Mouse (Mus musculus) frontal cortex, postnatal 10 days (tissue): ENCODE data around the gene Rabgap1l.
A peak's percentile ranks its signal among the peaks of the same experiment; 100 is the strongest.

Experiments used
- DNase-seq, 2 experiments: peaks; one replicate each; pipeline ENCODE4 v3.0.0; 2022; ENCODE audit warnings: low spot score in 2 of 2, mixed read lengths in 1 of 2

Rabgap1l gene

DNA sequence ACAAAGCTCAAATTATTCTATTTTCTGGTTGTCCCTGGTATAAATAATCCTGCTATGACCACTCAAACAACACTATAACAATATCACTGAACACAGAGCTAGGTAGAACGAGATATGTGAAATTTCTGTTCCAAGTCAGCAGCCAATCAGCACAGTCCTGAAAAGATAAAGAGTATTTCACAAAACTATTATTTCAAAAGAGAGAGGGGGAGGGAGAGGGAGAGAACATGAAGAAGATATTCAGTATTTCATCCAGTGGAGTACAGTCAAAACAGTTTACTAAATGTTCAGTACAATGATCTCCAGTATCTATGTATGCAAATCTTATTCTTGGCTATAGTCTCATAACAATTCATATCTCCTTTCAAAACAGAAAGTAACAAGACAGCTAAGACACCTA, 5.1 kb downstream of the Rabgap1l start:
- no peak for DNase-seq

DNA sequence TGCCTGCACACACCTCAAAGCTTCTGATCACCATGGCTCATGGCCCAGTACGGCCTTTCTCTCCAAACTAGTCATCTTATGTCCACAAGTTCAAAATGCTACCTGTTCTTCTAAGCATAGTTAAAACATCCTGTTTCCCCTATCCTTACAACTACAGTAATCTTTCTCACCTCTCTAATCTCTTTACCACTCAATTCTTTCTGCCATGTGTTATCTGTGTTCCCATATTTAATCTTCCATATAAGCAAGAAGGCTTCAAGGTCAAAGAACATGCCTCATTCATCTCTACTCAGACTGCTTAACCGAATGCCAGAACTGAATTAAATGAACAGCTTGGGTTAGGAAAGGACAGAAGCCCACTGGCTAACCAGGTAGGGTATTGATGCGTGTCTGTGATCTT, 5.8 kb downstream of the Rabgap1l start:
- no peak for DNase-seq

DNA sequence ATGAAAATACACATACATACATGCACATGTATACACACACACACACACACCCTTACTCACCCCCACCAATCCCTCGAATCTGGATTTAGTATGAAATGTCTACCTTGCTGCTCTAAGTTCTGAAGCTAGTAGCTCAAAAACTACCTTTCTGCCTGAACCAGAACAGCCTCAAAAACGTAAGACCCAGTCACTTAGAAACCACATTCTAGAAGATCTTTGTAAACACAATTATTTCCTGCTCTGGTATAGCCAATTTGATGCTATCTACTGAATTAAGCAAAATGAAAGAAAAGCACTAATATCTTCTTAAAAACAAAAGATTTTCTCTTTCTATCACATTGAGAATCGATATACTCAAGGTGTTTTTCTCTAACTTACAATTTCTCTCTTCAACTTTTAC, 6.4 kb downstream of the Rabgap1l start:
- DNase-seq = no peak

DNA sequence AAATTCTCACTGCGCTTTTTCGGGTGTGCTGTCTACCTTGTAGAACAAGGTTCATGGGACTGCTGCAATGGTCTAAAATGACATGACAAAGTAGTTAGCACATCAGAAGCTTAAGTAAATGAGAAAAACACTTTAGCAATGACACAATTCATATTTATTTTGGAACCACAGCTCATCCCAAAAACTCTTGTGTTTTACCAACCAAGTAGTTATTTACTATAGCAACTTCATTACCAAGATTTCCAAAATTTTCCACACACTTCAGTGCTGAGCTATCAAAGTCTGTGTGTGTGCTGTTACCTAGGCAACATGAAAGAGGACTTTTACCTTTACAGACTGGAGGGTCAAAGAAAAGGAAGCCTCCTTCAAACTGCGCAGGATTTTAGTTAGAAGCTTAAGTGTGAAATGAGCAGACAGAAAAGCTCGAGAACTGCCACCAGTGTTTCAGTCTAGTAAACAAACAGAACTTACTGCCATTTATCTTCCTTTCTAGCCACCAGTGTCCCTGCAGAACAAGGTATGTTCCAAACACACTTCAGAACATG, 7.3 kb downstream of the Rabgap1l start:
- DNase-seq = no peak

DNA sequence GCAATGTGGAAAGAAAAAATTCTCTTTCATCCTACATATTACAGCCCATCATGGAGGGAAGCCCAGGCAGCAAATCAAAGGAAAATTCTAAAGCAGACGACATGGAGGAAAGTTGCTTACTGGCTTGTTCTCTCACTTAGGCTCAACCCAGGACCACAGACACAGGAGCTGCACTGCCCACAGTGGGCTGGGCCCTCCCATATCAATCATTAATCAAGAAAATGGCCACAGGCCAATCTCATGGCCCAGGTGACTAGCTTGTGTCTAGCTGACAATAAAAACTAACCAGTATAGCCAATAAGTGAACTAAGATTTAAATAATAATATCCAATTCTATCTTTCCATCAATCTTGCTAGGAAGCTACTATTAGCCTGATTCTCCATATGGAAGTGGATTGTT, 8.9 kb downstream of the Rabgap1l start:
- DNase-seq = no peak

DNA sequence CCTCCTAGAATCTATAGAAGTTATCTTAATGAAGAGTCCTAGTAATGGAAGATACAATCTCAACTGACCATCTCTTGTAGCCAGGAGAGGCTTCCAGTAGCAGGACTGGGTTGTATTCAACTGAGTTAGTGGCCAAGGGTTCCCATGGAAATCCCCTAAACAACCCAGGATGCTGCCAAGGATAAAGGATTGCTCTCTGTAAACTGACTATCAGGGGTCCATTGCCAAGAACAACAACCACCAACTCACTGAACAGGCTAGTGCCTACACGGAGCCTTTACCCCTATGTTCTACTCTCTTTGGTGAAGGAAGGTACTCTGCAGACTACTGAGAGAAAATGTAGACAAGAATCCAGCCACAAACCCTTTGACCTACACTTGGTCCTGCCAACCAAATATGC, 18.8 kb downstream of the Rabgap1l start:
- no peak for DNase-seq

DNA sequence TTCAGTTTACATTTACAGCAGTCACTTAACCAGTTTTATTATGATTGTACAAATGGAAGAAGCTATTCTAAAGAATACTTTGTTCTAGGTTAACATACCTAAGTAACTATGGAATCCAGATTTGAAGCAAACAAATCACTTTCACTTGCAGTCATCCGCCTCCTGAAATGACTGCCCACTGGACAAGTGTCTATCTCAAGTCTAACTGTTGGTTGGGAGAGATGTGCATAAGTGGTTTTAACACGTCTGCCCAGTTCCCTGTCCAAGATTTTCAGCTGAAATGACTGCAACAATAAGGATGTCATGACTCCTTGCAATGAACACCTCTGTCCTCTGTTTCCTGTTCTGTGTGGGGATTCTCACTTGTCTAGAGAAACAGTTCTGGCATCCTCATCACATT, 27.4 kb downstream of the Rabgap1l start:
- no peak for DNase-seq

DNA sequence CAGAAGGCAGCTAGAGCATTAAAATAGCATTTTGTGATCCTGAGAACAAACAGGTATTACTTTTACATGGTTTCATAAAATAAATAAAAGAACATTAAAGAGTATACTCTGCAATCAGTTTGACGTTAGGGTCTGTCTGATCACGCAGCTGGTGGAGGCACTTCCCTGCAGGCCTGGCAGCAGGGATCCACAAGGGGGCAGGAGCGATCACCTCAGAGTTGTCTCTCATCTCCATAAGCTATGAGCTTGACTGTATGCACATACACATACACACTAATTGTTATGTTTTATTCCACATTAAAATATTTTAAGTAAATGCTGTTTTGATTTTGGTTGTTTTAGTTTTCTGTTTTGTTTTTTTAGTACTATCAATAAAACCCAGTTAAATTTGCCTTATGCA, 34.8 kb downstream of the Rabgap1l start:
- peak in 1 of 2 experiments; percentile 28 for DNase-seq

DNA sequence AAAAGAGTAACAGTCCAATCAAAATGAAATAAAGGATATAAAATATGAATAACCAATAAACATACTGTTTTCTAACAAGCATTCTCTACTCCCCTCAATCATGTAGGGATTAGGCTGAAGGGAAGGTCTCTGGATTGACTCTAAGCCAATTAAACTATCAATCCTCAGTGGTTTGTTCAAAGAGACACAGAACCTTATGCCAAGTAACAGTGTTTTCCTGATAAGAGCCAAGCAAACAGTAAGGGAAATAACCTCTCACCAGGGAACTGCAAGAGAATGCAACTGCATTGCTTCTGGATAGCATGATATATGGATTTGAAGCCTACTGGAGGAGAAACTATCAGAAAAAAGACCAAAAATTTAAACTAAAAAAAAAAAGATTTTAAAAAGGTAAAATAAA, 37.7 kb downstream of the Rabgap1l start:
- no peak for DNase-seq

DNA sequence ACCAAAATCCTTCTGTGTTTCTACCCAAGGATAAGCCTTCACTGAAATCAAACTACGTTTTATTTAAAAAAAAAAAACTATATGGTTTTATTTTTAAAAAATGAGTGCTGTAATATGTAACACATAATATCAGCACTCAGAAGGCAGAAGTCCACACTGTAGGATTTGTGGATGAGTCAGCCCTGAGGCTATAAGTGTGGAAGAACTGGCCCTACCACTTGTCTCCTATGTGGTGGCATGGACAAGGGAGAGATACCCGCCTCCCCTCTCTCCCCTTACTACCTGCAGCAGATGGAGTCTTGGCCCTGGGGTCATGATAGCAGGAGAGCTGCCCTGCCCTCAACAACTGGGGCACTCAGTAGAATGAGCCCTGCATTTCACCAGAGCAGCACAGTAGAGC, 42.4 kb downstream of the Rabgap1l start:
- no peak for DNase-seq

DNA sequence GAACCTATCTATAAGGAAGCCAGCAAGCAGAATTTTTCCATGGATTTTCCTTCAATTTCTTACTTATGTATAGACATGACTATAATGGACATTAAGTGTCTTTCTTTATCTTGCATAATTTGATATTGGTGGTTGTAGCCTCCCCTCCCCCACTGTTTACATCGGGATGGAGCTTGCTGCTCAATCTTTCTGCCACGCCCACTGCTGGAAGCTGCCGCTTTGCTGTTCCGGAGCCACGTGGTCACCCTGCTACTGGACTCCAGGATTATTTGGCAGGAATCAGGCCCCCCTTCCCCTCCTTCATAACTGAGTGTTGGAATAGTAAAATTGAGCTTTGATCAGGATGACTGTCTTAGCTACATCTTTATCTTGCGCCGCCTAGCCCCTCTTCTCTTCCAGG, 46.2 kb downstream of the Rabgap1l start:
- DNase-seq = no peak

DNA sequence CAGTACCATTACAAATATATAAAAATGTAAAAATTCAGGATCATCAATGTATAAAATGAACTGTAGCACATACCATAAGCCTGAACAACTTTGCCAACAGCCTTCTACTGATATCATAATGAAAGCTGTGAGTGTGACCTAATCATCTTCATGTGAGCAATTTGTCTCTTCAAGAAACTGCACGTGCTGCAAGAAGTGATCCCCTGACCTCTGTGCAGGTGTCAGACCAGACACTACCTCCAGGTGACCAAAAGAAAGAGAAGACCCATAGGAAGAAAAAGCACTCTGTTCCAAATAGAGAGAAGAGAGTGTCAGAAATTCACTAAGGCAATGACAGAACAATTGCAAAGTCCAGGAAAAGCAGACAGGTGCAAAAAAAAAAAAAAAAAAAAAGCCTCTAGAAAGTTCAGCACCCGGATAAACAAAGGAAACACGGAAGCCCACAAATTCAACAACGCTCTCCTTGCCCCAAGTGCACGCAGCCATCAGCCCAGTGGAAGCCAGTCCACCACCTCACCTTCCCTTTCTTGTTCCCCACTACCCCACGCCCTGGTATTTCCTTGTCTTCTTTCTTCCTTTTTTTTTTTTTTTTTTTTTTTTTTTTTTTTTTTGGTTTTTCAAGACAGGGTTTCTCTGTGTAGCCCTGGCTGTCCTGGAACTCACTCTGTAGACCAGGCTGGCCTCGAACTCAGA, 47.6 kb downstream of the Rabgap1l start:
- DNase-seq = no peak

DNA sequence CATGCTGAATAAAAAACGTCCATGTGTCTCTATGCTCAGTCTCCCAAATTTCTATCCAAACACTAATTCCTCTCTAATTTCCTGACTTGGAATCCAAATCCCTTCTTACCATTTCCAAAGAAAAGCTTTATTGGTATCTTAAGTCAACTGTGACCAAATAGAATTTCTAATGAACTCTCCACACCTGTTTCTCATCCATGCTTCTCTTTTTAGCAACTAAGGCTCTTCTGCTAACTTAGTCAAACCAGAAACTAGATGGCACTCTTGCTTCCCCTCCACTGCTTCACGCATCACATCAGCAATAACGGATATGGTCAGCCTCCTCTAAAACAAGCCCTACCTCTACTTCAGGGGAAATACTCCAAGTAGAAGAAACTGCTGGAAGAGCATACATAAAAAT, 49.0 kb downstream of the Rabgap1l start:
- DNase-seq = no peak

DNA sequence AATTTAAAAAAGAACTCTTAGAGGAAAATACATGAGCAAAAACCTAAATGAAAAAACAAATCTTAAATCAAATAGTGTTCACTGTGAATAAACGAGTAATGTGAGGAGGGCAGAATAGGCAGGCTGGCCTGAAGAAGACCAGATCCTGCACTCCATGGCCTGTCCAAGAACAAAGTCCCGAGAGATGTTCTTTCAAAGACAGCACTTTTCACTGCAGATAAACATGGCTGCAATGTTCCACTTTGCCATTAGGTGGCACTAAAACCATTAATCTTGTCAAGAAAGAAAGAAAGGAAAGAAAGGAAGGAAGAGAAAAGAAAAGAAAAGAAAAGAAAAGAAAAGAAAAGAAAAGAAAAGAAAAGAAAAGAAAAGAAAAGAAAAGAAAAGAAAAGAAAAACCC, 49.8 kb downstream of the Rabgap1l start:
- DNase-seq = peak in 1 of 2 experiments; percentile 32

DNA sequence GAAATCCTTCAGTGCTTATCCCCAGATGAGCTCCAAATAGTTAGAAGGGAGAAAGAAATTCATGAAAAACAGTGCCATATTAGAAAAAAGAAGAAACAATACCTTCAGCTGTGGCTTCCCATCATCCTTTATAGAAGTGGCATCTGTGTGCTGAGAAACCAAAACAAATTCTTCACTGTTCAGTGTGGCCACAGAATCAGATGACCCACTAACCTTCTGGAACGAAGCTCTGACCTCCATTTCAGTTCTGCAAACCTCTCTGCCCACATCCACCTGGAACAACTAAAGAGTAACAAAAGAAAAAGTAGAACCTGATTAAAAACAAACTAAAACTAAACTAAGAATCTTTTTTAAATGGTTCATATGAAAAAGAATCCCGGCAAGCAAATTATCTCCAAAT, 52.4 kb downstream of the Rabgap1l start:
- no peak for DNase-seq

DNA sequence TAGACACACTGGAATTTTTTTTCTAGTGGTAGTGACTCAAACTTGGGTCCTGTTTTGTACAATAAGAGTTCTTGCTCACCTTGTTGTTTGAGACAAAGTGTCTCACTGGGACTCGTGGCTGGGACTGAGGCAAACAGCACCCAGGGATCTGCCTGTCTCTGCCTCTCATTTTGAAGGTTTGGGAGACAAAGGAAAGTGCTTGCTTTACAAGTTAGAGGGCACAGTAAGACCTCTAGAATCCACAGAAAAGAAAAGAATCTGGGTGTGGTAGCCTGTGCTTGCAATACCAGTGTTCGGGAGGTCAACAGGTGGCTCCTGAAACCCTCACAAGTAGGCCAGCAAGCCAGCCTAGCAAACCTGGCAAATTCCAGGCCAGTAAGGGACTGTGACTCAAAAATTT, 58.3 kb downstream of the Rabgap1l start:
- no peak for DNase-seq

DNA sequence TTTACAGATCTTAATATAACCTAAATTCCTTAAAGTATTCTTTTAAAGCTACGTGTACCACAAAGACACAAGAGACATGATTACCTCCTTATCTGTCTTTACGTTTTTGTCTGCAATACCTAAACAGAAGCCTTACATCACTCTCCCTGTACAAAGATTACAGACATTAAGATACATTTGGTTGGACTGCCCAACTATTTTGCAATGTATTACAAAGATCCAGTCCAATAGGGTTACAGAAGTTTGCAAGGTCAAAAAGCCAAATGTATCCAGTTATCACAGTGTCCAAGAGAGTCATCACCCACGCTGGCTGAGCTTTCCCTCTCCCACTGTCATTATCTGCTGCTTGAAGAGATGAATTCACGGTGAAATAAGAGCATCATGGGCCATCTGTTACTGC, 63.1 kb downstream of the Rabgap1l start:
- no peak for DNase-seq

DNA sequence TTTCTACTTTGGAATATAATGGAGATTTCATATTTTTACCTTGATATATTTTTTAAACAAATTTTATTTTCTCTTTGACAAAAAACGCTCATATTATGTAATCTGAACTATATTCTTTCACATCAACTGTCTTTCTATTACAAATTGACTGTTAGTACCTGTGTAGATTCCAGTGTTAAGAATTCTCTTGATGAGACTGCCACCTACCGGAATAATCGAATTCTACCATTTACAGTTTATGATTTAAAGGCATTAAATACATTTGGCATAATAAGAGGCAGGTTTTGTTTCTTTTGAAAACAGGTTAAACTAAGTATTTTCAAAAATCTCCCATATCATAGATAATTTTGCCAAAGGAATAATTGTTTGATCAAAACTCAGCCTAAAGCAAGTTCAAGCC, 75.3 kb downstream of the Rabgap1l start:
- no peak for DNase-seq

DNA sequence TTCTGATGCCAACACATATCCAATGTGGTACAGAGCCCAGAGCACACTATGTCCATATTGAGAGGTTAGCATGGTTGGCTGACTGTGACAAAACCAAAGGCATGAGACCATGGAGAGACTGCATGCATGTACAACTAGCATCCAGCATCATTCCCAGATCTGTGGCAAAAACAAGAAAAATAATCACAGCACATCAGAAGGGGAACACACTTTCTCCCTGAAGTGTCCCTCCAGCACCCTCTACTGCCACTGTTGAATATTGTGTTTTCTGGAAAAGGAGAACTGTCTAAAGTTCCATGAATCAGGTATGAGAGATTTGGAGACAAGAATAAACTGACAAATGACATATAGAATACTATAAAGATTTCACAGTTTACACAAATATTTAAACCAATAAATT, 78.3 kb downstream of the Rabgap1l start:
- peak in 1 of 2 experiments; percentile 19 for DNase-seq

DNA sequence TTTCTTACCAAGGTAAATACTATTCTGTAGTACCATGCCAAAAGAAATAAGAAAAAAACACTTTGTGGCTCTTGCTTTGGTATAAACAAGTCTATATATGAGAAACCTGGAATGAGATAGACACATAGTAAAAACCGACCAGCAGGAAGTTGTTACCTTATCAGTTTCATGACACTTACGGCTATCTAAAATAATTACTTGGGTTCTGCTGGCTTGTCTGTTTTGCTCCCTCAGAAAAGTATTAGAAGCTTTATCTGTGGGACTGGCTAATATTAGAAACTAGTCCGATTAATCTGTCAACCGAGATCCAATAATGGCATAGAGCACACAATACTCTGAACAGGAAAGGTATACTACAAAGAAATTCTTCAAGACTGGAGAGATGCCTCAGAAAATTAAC, 79.1 kb downstream of the Rabgap1l start:
- DNase-seq = no peak

DNA sequence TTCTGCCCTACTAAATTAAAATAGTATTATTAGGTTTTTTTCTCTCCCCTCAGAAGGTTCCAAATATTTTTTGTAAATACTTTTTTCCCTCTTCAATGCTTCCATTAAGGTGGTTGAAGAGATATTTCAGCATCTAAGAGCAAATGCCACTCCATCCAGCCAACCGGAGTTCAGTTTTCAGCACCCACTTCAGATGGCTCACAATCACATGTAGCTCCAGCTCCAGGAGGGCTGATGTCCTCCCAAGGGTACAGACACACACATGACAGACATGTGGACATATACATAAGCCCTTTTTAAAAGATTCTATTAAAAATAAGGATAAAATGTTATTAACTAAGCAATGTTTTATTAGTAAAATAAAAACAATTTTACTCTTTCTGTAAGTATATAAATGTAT, 79.6 kb downstream of the Rabgap1l start:
- no peak for DNase-seq

DNA sequence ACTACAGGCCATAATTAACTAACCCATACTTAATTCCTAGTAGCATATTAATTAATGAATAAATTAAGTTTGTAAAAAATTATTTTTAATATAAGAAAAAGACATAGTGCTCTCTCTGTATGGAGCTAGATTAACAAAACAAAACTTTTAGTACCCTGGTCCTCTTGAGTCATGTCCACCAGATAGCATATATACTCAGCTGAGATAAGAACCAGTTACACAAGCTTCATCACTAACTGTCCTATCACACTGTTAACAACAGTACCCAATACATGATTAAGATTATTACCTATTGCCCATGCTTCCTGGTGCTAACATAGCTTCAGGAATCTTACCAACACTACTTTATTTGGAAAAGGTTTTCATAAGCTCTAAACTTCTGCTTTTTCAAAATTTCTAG, 82.5 kb downstream of the Rabgap1l start:
- DNase-seq = no peak

DNA sequence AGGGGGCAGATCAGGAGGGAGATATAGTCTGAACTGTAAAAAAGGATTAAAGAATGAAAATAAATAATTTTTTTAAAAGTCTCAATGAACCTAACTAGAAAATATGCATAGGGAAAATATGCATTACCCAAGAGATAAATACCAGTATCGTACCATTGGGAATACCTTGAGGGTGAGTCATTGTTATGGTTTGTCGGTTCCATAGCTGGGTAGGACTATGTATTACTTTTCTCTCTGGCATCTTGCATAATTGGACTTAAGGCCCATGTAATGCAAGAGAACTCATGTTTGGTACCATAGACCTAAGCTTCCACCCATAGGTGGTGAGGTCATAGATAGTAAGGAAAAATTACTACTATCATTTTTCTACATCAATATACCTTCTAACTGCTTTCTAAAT, 88.4 kb downstream of the Rabgap1l start:
- no peak for DNase-seq

DNA sequence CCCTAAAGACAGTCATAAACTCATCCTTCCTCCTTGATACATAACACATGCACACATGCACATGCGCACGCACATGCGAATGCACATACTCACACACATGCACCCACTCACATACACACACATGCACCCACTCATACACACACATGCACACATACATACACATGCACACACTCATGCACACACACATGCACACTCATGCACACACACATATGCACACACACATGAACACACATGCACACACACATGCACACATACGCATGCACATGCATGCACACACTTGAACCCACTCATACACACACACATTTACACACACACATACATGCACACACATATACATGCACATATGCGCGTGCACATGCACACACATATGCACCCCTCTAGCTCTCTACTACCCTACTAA, 89.2 kb downstream of the Rabgap1l start:
- no peak for DNase-seq
